Mouse (Mus musculus) intestine, postnatal 0 days (tissue): ENCODE measurements around the gene Inafm2. TPM values are rescaled to one million over a fixed set of nuclear protein-coding genes. Genes with fewer than 3 reads are reported as not detected.
A peak's percentile ranks its signal among the peaks of the same experiment; 100 is the strongest.

Experiments
- ATAC-seq: fragments of 200-750 bp; cut with Nextera tagmentation; 2 replicates; pipeline ENCODE4 v1.8.0; 2017; ENCODE audit warnings: mild to moderate bottlenecking, moderate TSS enrichment, moderate library complexity
- H3K27ac ChIP-seq: fragments of 300-500 bp; sonication (generic); 2 replicates; pipeline ENCODE4 v1.5.1; 2014; ENCODE audit warnings: mild to moderate bottlenecking, low read depth, low read length, moderate library complexity
- H3K27me3 ChIP-seq: fragments of 300-500 bp; sonication (generic); replicated peaks from 2 replicates; pipeline ENCODE4 v1.6.1; 2014; ENCODE audit warnings: low read length, mixed read lengths; ENCODE audit not compliant: control insufficient read depth, insufficient read depth
- H3K36me3 ChIP-seq: fragments of 300-500 bp; sonication (generic); 2 replicates; pipeline ENCODE4 v1.6.1; 2014; ENCODE audit warnings: mild to moderate bottlenecking, moderate library complexity; ENCODE audit not compliant: control insufficient read depth, insufficient read depth
- H3K4me1 ChIP-seq: fragments of 300-500 bp; sonication (generic); replicated peaks from 2 replicates; pipeline ENCODE4 v1.6.1; 2014; ENCODE audit warnings: antibody characterized with exemption, low read length, mixed read lengths; ENCODE audit not compliant: control insufficient read depth, insufficient read depth
- H3K4me2 ChIP-seq: fragments of 300-500 bp; sonication (generic); replicated peaks from 2 replicates; pipeline ENCODE4 v1.6.1; 2014; ENCODE audit warnings: low read depth, mild to moderate bottlenecking, moderate library complexity
- H3K4me3 ChIP-seq: fragments of 300-500 bp; sonication (generic); 2 replicates; pipeline ENCODE4 v1.5.1; 2014; ENCODE audit warnings: low read depth, low read length
- H3K9ac ChIP-seq: fragments of 300-500 bp; sonication (generic); 2 replicates; pipeline ENCODE4 v1.6.1; 2014; ENCODE audit warnings: mild to moderate bottlenecking, low read depth, low read length
- H3K9me3 ChIP-seq: fragments of 300-500 bp; sonication (generic); 2 replicates; pipeline ENCODE4 v1.6.1; 2016; ENCODE audit warnings: mixed run types; ENCODE audit not compliant: control insufficient read depth
- CTCF ChIP-seq: sonication (generic); IDR thresholded peaks from 2 replicates; pipeline ENCODE4 v1.5.1; 2016; ENCODE audit warnings: low read depth, mild to moderate bottlenecking, control low read depth, antibody characterized with exemption, moderate library complexity
- WGBS: fragments of 180-500 bp; shearing (Covaris S2); extraction: QIAGEN DNeasy Blood & Tissue Kit; methylation state at CpG from one replicate; pipeline ENCODE4 v1.1.7; 2014; 5-methylcytosine and 5-hydroxymethylcytosine counted together
- polyA plus RNA-seq: library from polyadenylated mRNA; unstranded; fragments of >200 nt; fragmentation: Nextera tagmentation; extraction: Ambion mirVana; gene quantifications from 2 replicates; pipeline ENCODE4 v1.2.1, GENCODE M21; 2015

The Inafm2 gene
- 24.7 and 26.2 TPM in 2 replicates for polyA plus RNA-seq

- TF ChIP-seq CTCF = no peak
- peaks cover 4% of the 10 kb centered on the region; the same call in 1 of the 2 replicates for H3K4me1 ChIP-seq
- H3K27me3 ChIP-seq = 0 out of 2 replicates have a peak, but pooled peaks cover 6% of the 10 kb centered on the region
- WGBS = 2% methylated on average over 53 of the region's 57 CpGs
- peak within 1 kb of the TSS; percentile 98 for H3K4me2 ChIP-seq
- peak within 1 kb of the TSS; percentile 73 for H3K27ac ChIP-seq
- ATAC-seq = peak; percentile 88
- peak within 1 kb of the TSS; percentile 89 for H3K9ac ChIP-seq
- H3K4me3 ChIP-seq = peak within 1 kb of the TSS; percentile 78
- no peaks in the 10 kb centered on the region for H3K9me3 ChIP-seq
- peaks cover 7% of the 10 kb centered on the region; the same call in 1 of the 2 replicates for H3K36me3 ChIP-seq
Observed at GRCm38 (mm10) chr2:118745232-118745884, at the start of gene Inafm2. Gene Inafm2 (plus strand): TSS chr2:118745758.

GRCm38 (mm10) chr2:118696451-118697308 is 48.9 kb upstream of the Inafm2 start:
- H3K27me3 ChIP-seq = peaks cover 19% of the 10 kb centered on the region
- H3K9me3 ChIP-seq = no peaks in the 10 kb centered on the region
- H3K4me1 ChIP-seq = no peaks in the 10 kb centered on the region
- no peaks in the 10 kb centered on the region for H3K36me3 ChIP-seq
- H3K4me3 ChIP-seq = no peak overlapping the region
- no peak overlapping the region for H3K4me2 ChIP-seq
- no peak overlapping the region for H3K9ac ChIP-seq
- ATAC-seq = no peak
- TF ChIP-seq CTCF = no peak
- WGBS = 48% methylated on average over 21 of the region's 21 CpGs
- H3K27ac ChIP-seq = no peak overlapping the region

DNA sequence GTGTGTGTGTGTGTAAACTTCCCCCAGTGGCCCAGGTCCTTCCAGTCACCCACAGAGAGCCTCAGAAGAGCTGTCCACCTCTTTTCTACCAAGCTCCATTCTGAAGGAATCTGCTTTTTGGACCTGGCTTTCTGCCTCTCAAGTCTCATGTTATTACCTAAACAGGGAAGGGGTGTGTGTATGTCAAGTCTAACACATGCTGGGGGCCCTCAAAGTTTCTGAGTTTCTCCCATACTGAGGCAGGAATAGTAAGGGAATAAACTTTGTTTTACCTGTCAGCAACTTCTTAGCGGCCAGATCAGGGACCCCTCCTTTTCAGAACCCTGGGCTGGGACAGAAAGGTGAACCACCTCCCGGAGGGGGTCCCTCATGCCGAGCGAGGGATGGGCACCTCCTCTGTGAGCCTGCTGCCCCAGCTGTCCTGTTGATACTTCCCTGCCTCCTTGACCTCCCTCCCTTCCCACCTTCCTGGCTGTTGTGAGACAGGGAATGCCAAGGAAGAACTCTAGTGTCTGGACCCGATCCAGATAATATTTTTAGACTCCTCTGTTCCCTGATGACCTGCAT is 48.2 kb upstream of the Inafm2 start:
- H3K27me3 ChIP-seq = peaks cover 26% of the 10 kb centered on the region

DNA sequence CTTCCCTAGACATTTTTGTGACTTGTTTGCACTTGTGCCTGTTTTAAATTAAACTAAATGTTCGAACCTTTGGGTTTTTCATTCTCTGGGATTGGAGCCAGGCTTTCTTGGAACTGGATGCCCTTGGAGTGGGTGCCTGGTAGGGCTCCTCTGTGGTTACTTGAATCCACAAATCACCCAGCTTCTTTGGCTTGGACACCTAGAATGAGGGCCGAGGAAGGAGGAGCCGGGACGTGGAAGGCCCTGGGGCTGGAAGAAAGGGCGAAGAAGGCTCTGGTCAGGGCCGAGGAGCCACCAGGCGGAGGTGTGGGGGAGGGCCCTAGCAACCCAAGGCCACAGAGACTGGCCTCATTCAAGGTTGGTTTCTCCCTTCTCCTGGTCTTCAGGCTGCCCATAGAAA is 47.6 kb upstream of the Inafm2 start:
- H3K27ac ChIP-seq = no peak overlapping the region
- 62% methylated on average over 7 of the region's 7 CpGs for WGBS
- H3K36me3 ChIP-seq = no peaks in the 10 kb centered on the region
- H3K9me3 ChIP-seq = no peaks in the 10 kb centered on the region
- H3K27me3 ChIP-seq = peaks cover 32% of the 10 kb centered on the region
- H3K9ac ChIP-seq = no peak overlapping the region
- no peak for ATAC-seq
- no peak overlapping the region for H3K4me3 ChIP-seq
- 0 out of 2 replicates have a peak, but pooled peaks cover 4% of the 10 kb centered on the region for H3K4me1 ChIP-seq
- no peak for TF ChIP-seq CTCF
- H3K4me2 ChIP-seq = no peak overlapping the region

More for the DNA sequence above, 48.2 kb upstream of the Inafm2 start:
- Histone ChIP-seq H3K4me3 (no peak overlapping the region), H3K9me3 (no peaks in the 10 kb centered on the region), H3K4me2 (no peak overlapping the region), H3K4me1 (0 out of 2 replicates have a peak, but pooled peaks cover 2% of the 10 kb centered on the region), H3K9ac (no peak overlapping the region), H3K36me3 (no peaks in the 10 kb centered on the region), H3K27ac (no peak overlapping the region)
- no peak for TF ChIP-seq CTCF
- ATAC-seq = no peak
- WGBS = 50% methylated on average over 5 of the region's 5 CpGs

GRCm38 (mm10) chr2:118700179-118701062 is 45.1 kb upstream of the Inafm2 start:
- Histone ChIP-seq H3K27me3 (peaks cover 56% of the 10 kb centered on the region), H3K27ac (no peak overlapping the region; the same call in 1 of the 2 replicates), H3K9ac (no peak overlapping the region), H3K9me3 (no peaks in the 10 kb centered on the region), H3K36me3 (no peaks in the 10 kb centered on the region), H3K4me2 (peak overlapping the region; percentile 54), H3K4me3 (peak overlapping the region; percentile 6), H3K4me1 (0 out of 2 replicates have a peak, but pooled peaks cover 6% of the 10 kb centered on the region)
- peak; percentile 46; the same call in 1 of the 2 replicates for ATAC-seq
- peak; percentile 94 for TF ChIP-seq CTCF
- WGBS = 6% methylated on average over 32 of the region's 32 CpGs
